Mouse (Mus musculus) kidney, adult 18-20 months (tissue): ENCODE results near the gene C8g.
A peak's percentile ranks its signal among the peaks of the same experiment; 100 is the strongest.

Experiments
- DNase-seq: peaks from one replicate; pipeline ENCODE4 v3.0.0; 2021

The C8g gene

GRCm38 (mm10) chr2:25465816-25466635, 35.5 kb downstream of the C8g start:
- no peak for DNase-seq

- DNase-seq: no peak
Measured at GRCm38 (mm10) chr2:25465256-25465655, 36.3 kb downstream of the C8g start.

- DNase-seq: no peak
Measured at GRCm38 (mm10) chr2:25463630-25464029, 37.9 kb downstream of the C8g start.

GRCm38 (mm10) chr2:25461407-25461806, 40.1 kb downstream of the C8g start:
- DNase-seq: no peak

GRCm38 (mm10) chr2:25460551-25461309, 40.8 kb downstream of the C8g start, which contains the start of gene Paxx:
TSS of gene Paxx (minus strand) at chr2:25461094.
- DNase-seq: peak; percentile 93

- peak; percentile 35 for DNase-seq
Measured at GRCm38 (mm10) chr2:25460135-25460534, 41.4 kb downstream of the C8g start.

GRCm38 (mm10) chr2:25458911-25459310, 42.6 kb downstream of the C8g start:
- no peak for DNase-seq

- DNase-seq: no peak
Measured at GRCm38 (mm10) chr2:25457022-25457896, 44.3 kb downstream of the C8g start.

GRCm38 (mm10) chr2:25456205-25456953, 45.1 kb downstream of the C8g start, which contains the start of gene Clic3:
TSS of gene Clic3 (plus strand) at chr2:25456838.
- DNase-seq: no peak

- no peak for DNase-seq
Measured at GRCm38 (mm10) chr2:25452951-25453350, 48.6 kb downstream of the C8g start.

- DNase-seq: no peak
Measured at GRCm38 (mm10) chr2:25450853-25451647, 50.5 kb downstream of the C8g start.
